Mouse (Mus musculus) ovary, postnatal 14 days (tissue): ENCODE results near the gene Boc.

Source experiments
- DNase-seq: peaks from one replicate; pipeline ENCODE4 v3.0.0; 2022; ENCODE audit warnings: low spot score

Gene Boc

DNA sequence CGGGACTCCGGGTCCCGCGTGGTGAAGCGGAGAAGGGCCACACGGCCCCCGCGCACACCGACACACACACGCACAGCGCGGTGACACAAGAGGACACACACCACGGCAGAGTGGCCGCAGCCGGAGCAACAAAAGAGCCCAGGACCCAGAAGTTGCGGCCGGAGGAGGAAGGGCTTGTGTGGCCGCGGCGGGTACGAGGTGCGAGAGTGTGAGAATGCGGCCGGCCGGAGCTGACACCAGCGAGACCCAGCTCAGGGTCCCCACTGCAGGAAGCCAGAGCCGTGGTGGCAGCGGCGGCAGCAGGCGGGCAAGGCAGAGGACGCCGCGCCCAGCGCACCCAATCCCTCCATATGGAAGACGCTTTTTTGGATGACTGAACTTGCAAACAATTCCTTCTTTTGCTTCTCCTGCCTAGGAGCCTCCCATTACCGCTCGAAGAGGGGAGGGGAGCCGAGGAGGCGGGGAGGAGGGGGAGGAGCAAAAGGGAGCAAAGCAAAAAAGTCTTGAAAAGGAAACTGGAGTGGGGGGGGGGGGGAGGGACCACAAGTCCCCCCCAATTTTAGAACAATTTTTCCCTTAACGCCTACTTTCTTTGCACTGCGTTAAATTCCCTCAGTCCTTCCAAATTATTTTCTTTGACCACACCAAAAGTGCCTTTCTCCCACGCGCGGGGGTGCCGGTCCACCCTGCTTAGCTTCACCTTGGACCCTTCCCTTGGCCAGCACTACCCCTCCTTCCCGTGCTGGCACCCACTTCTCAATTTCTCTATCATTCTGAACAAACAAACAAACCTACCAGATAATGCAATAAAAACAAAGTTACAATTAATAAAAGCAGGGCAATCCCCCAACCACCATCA is at the start of gene Boc:
Gene Boc (minus strand): TSS at position 427 of the 859 bp plus-strand sequence.
- DNase-seq: peak; percentile 61

DNA sequence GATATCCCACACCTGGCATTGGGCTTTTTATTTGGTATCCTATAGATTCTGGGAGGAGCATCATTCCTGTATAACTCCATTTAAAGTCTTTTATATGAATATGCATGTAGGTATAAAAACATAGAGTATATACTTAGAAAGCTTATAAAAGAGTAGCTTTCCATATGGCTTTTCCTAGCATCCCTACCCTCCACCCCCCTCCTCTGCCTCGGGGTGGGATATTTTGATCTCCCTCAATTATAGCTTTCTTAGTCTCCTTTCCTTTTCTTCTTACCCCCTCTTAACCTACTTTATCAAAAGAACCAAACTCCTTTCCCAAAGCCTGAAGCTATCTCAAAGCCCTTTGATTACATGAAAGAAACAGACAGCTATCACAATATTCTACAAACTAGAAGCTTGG is 47.9 kb upstream of the Boc start:
- no peak for DNase-seq

DNA sequence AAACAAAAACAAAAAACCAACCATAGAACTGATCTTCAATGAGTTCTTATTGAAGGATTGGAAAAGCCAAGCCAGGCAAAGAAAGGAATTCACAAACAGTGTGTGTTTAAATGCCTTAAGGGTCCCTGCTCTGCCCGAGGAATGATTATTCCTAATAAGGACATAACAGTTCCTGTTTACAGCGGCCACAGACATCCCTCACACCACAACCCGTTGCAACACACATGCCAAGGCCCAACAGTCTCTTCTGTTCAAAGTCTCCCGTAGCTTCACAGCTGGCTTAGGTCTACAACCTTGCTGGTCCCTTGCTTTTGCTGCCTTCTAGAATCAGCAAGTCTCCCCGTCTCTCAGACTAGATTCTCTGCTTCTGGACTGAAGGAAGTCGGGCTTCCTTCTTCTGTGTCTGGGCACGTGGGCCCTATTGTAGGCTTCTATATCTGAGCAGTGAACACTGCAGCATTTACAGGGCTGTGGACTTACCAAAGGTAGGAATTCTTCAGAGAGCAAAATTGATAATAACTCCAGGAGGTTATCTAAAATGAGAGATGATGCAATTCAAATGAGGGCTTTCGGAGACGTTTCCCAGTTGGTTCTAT is 45.4 kb upstream of the Boc start:
- DNase-seq: no peak

DNA sequence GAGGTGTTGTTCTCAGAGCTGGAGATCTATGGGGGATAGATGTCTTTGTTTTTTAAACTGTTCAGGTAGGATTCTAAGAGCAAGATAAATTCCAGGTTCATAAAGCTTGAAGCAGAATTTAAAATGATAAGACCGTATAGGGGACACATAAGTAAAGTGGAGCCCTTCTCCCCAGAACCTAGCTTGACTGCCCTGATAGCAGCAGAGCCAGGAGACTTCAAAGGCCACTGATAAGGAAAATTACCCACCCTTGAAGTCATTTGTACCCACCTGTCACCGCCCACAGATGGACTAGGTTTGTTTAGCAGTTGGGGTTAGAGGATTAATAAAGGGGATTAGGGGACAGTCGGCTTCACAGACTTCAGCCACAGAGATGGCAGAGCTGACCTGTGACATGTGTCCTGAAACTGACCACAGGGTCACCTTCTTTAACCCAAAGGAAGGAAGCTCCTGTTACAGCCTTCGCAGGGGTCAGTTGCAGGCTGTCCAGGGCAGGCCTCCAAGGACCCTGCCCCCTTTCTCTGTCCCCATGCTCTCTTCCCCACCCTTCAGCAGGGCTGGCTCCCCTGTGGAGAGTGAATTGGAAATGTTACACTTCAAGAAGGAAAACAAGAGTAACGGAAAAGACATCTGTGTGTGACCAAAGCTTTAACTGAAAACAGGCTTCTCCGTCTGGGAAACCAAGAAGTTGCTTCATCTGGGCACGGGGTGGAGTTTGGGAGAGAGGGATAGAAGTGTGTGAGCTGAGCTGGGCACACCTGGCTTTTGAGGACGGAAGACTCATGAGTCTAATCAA is 43.5 kb upstream of the Boc start:
- no peak for DNase-seq

DNA sequence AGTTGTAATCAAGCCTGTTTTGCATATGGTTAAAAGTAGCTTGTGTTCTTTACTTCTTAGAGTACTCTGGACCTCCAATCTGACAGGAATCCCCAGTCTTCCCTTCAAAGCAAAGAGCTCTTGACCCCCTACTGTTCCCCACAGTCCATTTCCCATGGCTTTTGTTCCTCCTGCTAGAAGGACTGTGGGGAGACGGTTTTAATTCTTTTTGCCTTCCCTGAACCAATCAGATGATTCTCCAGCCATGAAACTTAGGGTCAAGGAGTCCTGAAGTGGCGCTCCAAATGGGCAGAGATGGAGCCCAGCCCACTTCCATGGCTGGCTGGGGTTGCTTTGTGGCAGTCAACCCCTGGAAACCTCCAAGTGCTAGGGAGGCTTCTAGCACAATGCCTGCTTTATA is 42.5 kb upstream of the Boc start:
- DNase-seq: no peak

DNA sequence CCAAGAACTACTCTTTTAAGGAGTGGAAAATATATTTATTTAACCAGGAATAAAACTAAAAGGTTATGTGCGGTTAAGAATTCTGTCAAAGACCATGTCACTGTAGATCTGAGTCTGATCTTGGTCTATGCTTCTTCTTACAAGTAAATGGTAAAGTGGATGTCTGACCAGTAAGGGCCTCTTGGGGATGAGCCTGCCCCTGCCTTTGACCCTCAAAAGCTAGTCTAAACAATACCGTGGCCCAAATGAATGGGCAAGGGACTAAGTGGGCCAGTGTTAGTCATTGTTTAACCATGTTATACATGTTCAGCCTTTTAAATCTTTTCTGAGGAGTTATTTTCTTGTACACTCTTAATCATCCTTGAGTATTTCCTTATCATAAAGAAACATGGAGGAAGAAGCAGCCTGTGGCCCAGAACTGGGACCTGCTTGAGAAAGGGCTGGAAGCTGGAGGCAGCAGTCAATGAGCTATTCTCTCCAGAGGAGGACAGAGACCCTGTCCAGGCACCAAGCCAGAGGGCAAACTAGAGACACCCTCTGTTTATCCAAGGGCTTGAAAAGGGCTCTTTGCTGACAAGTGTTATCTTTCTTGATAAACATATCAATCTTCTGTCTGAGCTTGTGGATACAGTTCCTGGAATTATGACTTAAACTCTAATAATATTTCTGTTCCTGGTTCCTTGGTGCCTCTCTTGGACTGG is 38.6 kb upstream of the Boc start:
- DNase-seq: no peak

DNA sequence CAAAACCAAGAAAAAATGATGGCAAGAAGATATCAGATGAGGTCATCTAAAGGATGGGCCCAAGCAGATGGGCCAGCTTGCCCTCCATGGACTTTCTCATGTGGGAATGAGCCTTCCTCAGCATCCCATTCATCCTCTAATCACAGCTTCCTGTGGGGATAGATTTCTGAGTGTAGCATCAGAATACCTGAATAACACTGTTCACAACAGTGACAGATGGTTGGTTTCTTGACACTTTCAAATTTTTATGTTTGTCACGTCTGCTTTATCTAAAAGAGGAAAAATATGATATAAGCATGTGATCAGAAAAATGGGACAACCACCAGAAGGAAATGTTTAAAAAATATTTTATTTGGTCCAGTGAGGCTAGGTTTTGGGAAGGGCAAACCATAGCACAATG is 30.8 kb upstream of the Boc start:
- no peak for DNase-seq

- DNase-seq: no peak
These were observed 20.8 kb upstream of the Boc start for GRCm38 (mm10) chr16:44579421-44580024.

DNA sequence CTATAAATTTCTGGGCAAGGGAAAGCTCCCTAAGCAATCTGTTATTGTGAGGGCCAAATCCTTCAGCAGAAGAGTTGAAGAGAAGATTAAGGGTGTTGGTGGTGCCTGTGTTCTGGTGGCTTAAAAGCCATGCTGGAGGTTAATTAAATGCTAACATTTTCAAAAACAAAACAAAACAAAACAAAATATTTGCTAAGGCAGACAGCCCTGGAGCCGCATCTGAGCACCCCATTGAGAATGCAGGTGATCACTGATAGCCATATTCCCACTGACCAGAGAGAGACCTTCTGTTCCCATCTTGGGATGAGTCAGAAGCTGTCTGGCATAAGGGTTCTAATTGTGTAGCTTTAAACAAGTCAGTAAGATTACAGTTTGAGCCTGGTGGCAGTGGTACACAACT is 19.9 kb upstream of the Boc start:
- no peak for DNase-seq

DNA sequence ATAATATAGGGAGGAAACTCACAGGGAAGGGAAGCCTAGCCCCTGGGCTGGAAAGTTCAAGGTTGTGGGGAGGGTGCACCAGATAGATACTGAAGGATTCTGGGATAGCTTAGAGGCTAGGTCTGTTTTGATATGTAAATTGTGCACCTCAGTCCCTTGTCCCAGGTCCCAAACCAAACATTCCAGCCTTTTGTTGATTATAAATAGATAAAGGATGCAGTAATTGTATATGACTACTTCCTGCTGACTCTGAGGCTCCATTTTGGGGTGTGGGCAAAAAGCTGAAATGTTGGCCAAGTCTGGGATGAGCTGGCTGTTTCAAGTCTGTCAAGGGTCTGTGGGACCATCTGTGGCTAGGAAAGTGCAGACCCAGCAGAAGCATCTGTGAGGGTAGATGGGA is 9.4 kb upstream of the Boc start:
- DNase-seq: no peak

DNA sequence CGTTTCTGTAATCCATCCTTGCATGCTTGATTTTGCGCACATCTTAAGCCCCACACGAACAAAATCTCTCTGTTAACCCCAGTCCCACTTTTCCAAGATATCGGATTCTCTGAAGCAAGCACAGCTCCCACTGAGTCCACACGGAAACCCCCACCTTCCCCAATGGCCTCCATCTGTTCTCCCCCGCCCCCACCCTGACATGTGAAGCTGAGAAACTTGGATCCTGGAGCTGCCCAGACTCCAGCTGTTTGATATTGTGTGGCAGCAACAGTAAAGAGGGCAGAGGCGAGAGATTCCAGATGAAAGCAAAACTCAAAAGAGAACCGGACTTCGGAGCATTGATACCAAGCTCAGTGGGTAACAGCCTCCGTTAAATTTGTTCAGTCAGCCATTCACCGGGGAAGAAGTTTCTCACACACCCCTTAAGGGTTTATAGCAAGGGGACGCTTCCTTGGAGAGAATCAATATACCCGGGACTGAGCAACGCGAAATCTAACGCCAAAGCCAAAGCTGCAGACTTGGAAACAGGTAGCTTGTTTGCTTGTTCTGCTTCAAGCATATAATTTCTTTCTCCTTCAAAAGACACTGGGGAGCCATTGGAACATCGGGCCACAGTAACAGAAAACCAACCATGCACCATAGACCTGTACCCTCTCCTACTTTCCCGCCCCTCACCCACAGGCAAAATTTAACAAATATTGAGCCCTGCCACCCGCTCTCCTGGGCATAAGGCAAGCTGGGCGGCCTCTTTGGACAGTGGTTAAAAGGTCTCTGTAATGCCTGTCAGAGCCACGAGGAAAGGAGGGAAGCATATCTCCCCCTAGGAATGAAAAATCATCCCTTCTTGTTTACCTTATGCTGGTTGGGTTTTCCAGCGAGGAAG is 6.9 kb upstream of the Boc start:
- DNase-seq: no peak

DNA sequence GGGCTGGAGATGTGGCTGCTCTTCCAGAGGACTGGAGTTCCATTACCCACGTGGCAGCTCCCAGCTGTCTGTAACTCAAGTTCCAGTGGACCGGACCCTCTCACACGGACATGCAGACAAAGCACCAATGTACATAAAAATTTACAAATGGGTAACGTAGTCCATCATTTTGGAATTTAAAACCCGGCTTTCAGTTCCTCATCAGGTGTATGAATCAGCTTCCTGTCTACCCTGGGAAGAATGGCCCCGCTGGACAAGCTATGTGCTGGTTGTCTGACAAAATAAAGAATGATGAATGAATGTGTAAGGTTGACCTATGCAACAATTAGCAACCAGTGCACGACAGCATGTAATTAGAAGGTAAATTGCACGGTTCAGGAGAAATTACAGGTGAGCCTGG is 5.7 kb upstream of the Boc start:
- no peak for DNase-seq

- no peak for DNase-seq
These were observed 3.4 kb upstream of the Boc start for GRCm38 (mm10) chr16:44562061-44562460.

DNA sequence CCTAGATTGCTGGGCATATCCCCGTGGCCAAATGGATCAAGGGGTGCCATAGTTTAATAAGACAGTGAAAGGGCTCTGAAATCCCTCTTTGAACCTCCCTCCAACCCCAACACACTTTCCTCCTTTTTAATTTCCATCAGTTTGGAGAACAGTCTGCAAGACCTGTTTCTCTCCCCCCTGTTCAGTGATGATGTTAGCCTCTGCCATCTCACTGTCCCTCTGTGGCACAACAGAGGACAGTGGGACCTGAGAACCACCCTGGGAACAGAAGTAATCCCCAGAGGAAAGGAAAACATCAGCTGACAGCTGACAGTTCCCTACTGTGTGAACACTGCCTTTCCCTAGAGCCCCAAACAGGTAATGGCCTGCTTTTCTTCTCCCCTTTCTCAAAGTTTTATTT is 1.5 kb upstream of the Boc start:
- DNase-seq: no peak

DNA sequence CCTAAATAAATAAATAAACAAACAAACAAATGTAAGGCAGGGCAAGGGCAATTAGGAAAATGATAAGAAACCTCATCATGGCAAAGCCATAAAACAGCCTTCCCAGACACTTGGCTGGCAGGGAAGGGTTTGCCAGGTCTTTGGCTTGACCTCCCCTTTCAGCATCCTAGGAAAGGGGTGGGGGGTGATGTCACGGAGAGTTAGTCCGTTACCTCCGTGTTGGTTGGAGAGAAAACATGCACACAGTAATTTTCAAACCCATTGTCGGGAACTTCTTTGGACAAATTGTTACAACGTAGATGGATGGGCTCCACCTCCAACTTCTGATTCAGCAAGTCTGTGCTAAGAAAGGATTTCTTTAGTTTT is 616 bp upstream of the Boc start:
- no peak for DNase-seq

DNA sequence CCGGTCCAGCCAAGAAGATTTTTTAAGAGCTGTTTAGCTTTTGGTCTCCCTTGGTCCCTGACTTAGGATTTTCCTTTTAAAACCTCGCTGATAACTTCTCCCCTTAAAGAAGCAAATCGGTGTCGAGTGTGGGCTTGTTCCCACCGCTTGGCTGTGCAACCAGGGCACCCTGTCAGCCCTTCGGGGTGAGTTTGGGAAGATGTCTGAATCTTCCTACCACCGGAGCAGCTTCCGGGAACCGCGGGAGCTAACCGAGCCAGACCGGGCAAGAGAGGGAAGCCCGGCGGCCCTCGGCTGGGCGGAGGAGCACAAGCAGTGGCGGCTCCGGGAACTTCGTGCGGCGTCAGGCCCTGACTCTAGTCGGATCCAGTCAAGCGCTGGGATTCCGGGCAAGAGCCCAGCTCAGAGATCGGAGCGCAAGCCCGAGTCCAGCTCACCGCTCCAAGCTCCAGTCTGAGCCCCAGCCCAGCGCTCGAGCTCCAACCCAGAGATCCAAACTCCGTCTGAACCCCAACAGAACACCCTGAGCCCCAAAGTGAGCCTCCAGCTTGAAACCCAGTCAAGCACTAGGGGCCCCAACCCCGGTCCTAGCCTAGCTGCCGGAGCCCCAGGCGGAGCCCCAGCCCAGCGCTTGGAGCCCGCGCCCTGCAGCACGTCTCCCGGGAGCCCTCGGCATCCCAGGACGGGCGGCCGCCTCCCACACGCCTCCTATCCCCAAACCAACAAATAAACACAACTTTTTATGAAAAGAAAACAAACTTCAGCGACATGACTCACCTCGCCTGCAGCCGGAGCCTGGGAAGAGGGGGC is 831 bp downstream of the Boc start:
- DNase-seq: peak; percentile 62

DNA sequence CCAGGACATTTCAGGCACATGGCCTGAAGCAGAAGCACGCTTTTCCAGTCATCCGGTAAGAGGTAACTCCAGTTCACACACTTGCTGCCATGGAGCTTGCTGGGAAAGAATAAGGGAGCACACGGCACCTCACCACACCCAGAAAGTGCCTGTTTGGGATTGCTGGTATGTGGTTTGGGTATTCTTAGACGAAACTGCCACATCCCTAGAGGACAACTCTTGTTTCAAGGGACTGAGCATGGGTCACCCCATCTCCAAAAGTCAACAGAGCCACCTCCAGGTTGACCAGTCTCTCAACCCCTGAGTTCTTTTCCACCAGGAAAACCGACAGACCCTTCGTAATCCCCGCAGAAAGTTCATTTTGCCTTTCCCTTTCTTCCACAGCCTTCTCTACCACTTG is 1.6 kb downstream of the Boc start:
- DNase-seq: no peak

GRCm38 (mm10) chr16:44555791-44556709 is 2.6 kb downstream of the Boc start:
- no peak for DNase-seq

DNA sequence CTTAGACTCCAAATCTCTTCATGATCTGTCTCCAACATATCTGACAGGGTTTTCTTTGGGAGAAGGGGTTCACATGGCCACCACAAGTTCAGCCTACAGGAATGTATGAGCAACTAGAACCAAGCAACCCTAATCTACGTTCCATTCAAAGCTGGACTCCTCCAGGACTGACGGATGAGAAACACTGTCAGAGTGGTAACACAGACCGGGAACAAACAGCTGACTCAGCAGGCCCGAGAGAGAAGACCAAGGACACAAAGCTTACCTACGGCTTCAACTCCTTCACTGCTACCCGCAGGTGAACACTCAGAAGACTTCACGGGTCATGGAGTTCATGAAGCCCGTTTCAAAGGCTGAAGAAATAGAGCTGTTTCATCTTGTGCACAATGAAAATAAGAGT is 4.8 kb downstream of the Boc start:
- no peak for DNase-seq
